Mouse (Mus musculus) E14TG2a.4 (cell line): ENCODE measurements at regions not wholly inside any gene's neighbourhood (a gene's known extent, or its start where the extent isn't known, plus 50 kb on each side); places are given as distances from the start of the nearest gene placed in this dataset.

Experiments used
- H3K27me3 ChIP-seq: 2 replicates; pipeline ENCODE4 v1.6.1; 2014; ENCODE audit warnings: low read length, control low read depth; ENCODE audit not compliant: insufficient read depth
- H3K36me3 ChIP-seq: 2 replicates; pipeline ENCODE4 v1.6.1; 2014; ENCODE audit warnings: low read length, control low read depth; ENCODE audit not compliant: insufficient read depth
- H3K4me1 ChIP-seq: replicated peaks from 2 replicates; pipeline ENCODE4 v1.6.1; 2014; ENCODE audit warnings: low read depth, low read length, control low read depth
- H3K4me3 ChIP-seq: replicated peaks from 2 replicates; pipeline ENCODE4 v1.5.1; 2014; ENCODE audit warnings: mild to moderate bottlenecking, low read length
- H3K9me3 ChIP-seq: 2 replicates; pipeline ENCODE4 v1.6.1; 2014; ENCODE audit warnings: low read length, control low read depth
- CTCF ChIP-seq: conservative IDR thresholded peaks from 2 replicates; pipeline ENCODE4 v1.5.1; 2014; ENCODE audit warnings: low read length
- NANOG ChIP-seq: IDR thresholded peaks from 2 replicates; pipeline ENCODE4 v1.6.1; 2014; ENCODE audit warnings: borderline replicate concordance, low read length, mixed read lengths
- POU5F1 ChIP-seq: IDR thresholded peaks from 2 replicates; pipeline ENCODE4 v1.6.1; 2014; ENCODE audit warnings: low read length, borderline replicate concordance

- TF ChIP-seq NANOG: no peak
- no peak for TF ChIP-seq POU5F1
- TF ChIP-seq CTCF: no peak
- H3K4me3 ChIP-seq: no peak overlapping the region
- no peaks in the 10 kb centered on the region for H3K9me3 ChIP-seq
- peaks cover 20% of the 10 kb centered on the region for H3K4me1 ChIP-seq
- H3K36me3 ChIP-seq: no peaks in the 10 kb centered on the region
- H3K27me3 ChIP-seq: peaks cover 11% of the 10 kb centered on the region; the same call in 1 of the 2 replicates
Observed at GRCm38 (mm10) chr19:6595801-6596200, 53.0 kb upstream of the Slc22a12 start.
